Mouse (Mus musculus): Measurements from ENCODE around the gene Tulp4. TPM values are rescaled to one million over a fixed set of nuclear protein-coding genes. Genes with fewer than 3 reads are reported as not detected.
"Not testable (repeated sequence)": the region's sequence is repeated elsewhere in the genome, so short reads cannot be mapped to it uniquely, and the experiment has no call there.

Tulp4 gene
- polyA plus RNA-seq, 1 experiment, result 59.4 TPM

DNA sequence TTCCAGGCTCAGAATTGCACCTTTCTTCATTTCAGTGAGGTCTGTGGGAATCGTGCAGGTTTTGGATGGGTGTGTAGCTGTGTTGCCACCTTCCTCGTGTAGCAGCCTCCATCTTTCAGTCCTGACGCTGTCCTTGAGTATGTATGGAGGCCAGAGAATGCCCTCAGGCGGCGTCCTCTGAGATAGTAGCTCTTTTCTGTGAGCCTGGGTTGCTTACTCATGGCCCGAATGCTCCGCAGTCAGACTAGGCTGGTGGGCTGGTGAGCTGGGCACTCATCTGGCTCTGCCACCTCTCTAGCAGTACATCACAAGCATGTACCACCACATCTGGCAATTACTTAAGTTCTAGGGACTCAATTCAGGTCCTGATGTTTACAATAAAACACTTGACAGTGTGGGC, 96.9 kb downstream of the Tulp4 start:
- Histone ChIP-seq H3K9ac (ENCODE audit: low read depth, poor library complexity, severe bottlenecking) (no peak overlapping the region), H3K4me1 (ENCODE audit: control insufficient read depth, insufficient read depth, low read length) (no peaks in the 10 kb centered on the region), H3K4me3 (ENCODE audit: low read depth, low read length) (no peak overlapping the region), H3K27me3 (ENCODE audit: control insufficient read depth, insufficient read depth, low read length, poor library complexity, severe bottlenecking) (no peaks in the 10 kb centered on the region), H3K27ac (ENCODE audit: insufficient read depth, low read length) (no peak overlapping the region), H3K36me3 (ENCODE audit: control insufficient read depth, insufficient read depth, low read length, poor library complexity, severe bottlenecking) (no peaks in the 10 kb centered on the region), H3K9me3 (replicated peaks; ENCODE audit: control insufficient read depth, insufficient read depth, low read length, poor library complexity, severe bottlenecking) (no peaks in the 10 kb centered on the region)
- TF ChIP-seq EP300 (IDR thresholded peaks at IDR 0.05; ENCODE audit: insufficient read depth, low read depth, low read length), result no peak
- TF ChIP-seq POLR2A (IDR thresholded peaks at IDR 0.05; ENCODE audit: insufficient read depth, low read length), result no peak
- TF ChIP-seq CTCF (IDR thresholded peaks at IDR 0.05; ENCODE audit: low read depth, low read length), result no peak

DNA sequence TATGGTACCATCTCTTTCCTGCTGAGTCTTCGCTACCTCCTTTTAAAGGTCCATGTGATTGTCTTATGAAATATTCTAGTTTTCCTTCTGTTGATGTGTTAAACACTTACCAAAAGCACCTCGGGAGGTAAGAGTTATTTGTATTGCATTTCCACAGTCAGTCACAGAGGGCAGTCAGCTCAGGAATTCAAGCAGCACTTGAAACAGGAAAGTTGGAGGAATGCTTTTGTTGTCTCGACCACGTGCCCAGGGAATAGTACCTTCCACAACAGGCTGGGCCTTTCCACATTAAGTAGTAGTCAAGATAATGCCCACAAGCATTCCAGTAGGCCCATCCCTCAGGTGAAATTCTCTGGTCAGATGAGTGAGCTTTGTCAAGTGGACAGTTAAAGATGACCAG, 97.6 kb downstream of the Tulp4 start:
- H3K9ac ChIP-seq (ENCODE audit: low read depth, poor library complexity, severe bottlenecking), result no peak overlapping the region
- no peaks in the 10 kb centered on the region for H3K9me3 ChIP-seq (replicated peaks; ENCODE audit: control insufficient read depth, insufficient read depth, low read length, poor library complexity, severe bottlenecking)
- no peaks in the 10 kb centered on the region for H3K4me1 ChIP-seq (ENCODE audit: control insufficient read depth, insufficient read depth, low read length)
- H3K27ac ChIP-seq (ENCODE audit: insufficient read depth, low read length), result no peak overlapping the region
- no peaks in the 10 kb centered on the region for H3K27me3 ChIP-seq (ENCODE audit: control insufficient read depth, insufficient read depth, low read length, poor library complexity, severe bottlenecking)
- TF ChIP-seq POLR2A (IDR thresholded peaks at IDR 0.05; ENCODE audit: insufficient read depth, low read length) (no peak), CTCF (IDR thresholded peaks at IDR 0.05; ENCODE audit: low read depth, low read length) (no peak), EP300 (IDR thresholded peaks at IDR 0.05; ENCODE audit: insufficient read depth, low read depth, low read length) (no peak)
- no peak overlapping the region for H3K4me3 ChIP-seq (ENCODE audit: low read depth, low read length)
- H3K36me3 ChIP-seq (ENCODE audit: control insufficient read depth, insufficient read depth, low read length, poor library complexity, severe bottlenecking), result no peaks in the 10 kb centered on the region

DNA sequence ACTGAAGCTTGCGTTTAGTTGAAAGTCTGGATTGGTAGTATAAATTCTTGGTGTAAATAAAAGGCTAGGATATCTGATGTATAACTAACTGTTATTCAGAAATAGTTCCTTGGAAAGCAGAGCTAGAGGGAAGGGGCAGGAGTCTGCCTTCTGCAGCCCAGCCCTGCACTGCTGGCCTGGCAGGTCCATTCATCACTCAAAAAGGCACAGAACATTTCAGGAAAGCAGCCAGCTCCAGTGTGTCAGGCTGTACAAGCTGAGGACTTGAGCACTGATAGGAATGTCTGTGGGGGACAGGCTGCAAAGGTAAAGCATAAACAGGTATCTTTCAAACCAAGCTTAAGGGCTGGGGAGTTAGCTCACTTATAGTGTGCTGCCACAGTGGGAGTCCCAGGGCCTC, 105.5 kb downstream of the Tulp4 start:
- H3K27me3 ChIP-seq (ENCODE audit: control insufficient read depth, insufficient read depth, low read length, poor library complexity, severe bottlenecking), result no peaks in the 10 kb centered on the region
- no peak overlapping the region for H3K9ac ChIP-seq (ENCODE audit: low read depth, poor library complexity, severe bottlenecking)
- H3K4me3 ChIP-seq (ENCODE audit: low read depth, low read length), result no peak overlapping the region
- no peaks in the 10 kb centered on the region for H3K36me3 ChIP-seq (ENCODE audit: control insufficient read depth, insufficient read depth, low read length, poor library complexity, severe bottlenecking)
- H3K4me1 ChIP-seq (ENCODE audit: control insufficient read depth, insufficient read depth, low read length), result no peaks in the 10 kb centered on the region
- no peaks in the 10 kb centered on the region for H3K9me3 ChIP-seq (replicated peaks; ENCODE audit: control insufficient read depth, insufficient read depth, low read length, poor library complexity, severe bottlenecking)
- TF ChIP-seq POLR2A (IDR thresholded peaks at IDR 0.05; ENCODE audit: insufficient read depth, low read length), result no peak
- TF ChIP-seq CTCF (IDR thresholded peaks at IDR 0.05; ENCODE audit: low read depth, low read length), result no peak
- no peak for TF ChIP-seq EP300 (IDR thresholded peaks at IDR 0.05; ENCODE audit: insufficient read depth, low read depth, low read length)
- H3K27ac ChIP-seq (ENCODE audit: insufficient read depth, low read length), result no peak overlapping the region

- Histone ChIP-seq H3K9me3 (replicated peaks; ENCODE audit: control insufficient read depth, insufficient read depth, low read length, poor library complexity, severe bottlenecking) (no peaks in the 10 kb centered on the region), H3K4me1 (ENCODE audit: control insufficient read depth, insufficient read depth, low read length) (no peaks in the 10 kb centered on the region), H3K27me3 (ENCODE audit: control insufficient read depth, insufficient read depth, low read length, poor library complexity, severe bottlenecking) (no peaks in the 10 kb centered on the region), H3K36me3 (ENCODE audit: control insufficient read depth, insufficient read depth, low read length, poor library complexity, severe bottlenecking) (no peaks in the 10 kb centered on the region), H3K27ac (ENCODE audit: insufficient read depth, low read length) (no peak overlapping the region), H3K9ac (ENCODE audit: low read depth, poor library complexity, severe bottlenecking) (no peak overlapping the region), H3K4me3 (ENCODE audit: low read depth, low read length) (no peak overlapping the region)
- TF ChIP-seq EP300 (IDR thresholded peaks at IDR 0.05; ENCODE audit: insufficient read depth, low read depth, low read length), result no peak
- no peak for TF ChIP-seq CTCF (IDR thresholded peaks at IDR 0.05; ENCODE audit: low read depth, low read length)
- no peak for TF ChIP-seq POLR2A (IDR thresholded peaks at IDR 0.05; ENCODE audit: insufficient read depth, low read length)
Measured at GRCm38 (mm10) chr17:6215640-6216039, 109.4 kb downstream of the Tulp4 start.

DNA sequence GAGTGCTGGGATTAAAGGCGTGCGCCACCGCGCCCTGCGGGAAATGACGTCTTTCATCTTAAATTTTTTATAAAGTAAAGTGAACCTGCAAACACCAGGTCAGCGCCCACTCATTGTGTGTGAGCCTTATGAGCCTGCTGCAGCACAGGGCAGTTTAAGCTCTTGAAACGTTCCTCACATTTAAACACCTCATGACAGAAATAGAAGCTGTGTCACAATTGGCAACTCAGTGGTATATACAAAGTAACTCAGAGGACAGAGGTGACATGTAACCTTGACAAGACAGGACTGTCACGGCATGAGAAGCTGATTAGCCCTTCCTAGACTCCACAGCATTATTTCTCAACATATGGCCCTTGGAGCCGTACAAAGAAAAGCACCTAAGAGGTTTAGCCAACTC, 110.3 kb downstream of the Tulp4 start:
- no peaks in the 10 kb centered on the region for H3K36me3 ChIP-seq (ENCODE audit: control insufficient read depth, insufficient read depth, low read length, poor library complexity, severe bottlenecking)
- H3K27ac ChIP-seq (ENCODE audit: insufficient read depth, low read length), result no peak overlapping the region
- H3K9me3 ChIP-seq (replicated peaks; ENCODE audit: control insufficient read depth, insufficient read depth, low read length, poor library complexity, severe bottlenecking), result no peaks in the 10 kb centered on the region
- no peaks in the 10 kb centered on the region for H3K4me1 ChIP-seq (ENCODE audit: control insufficient read depth, insufficient read depth, low read length)
- TF ChIP-seq EP300 (IDR thresholded peaks at IDR 0.05; ENCODE audit: insufficient read depth, low read depth, low read length) (no peak), POLR2A (IDR thresholded peaks at IDR 0.05; ENCODE audit: insufficient read depth, low read length) (no peak), CTCF (IDR thresholded peaks at IDR 0.05; ENCODE audit: low read depth, low read length) (no peak)
- no peaks in the 10 kb centered on the region for H3K27me3 ChIP-seq (ENCODE audit: control insufficient read depth, insufficient read depth, low read length, poor library complexity, severe bottlenecking)
- no peak overlapping the region for H3K9ac ChIP-seq (ENCODE audit: low read depth, poor library complexity, severe bottlenecking)
- H3K4me3 ChIP-seq (ENCODE audit: low read depth, low read length), result no peak overlapping the region

DNA sequence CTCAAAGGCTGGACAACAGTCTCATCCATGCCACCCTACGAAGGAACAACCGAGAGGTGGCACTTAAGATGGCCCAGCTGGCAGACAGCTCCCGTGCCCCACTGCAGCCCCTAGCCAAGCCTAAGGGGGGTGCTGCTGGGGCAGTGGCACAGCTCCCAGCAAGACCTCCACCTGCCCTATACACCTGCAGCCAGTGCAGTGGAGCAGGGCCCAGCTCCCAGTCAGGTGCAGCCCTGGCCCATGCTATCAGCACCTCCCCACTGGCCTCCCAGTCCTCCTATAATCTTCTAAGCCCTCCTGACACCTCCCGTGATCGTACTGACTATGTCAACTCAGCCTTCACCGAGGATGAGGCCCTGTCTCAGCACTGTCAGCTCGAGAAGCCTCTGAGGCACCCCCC, 126.4 kb downstream of the Tulp4 start:
- H3K4me3 ChIP-seq (ENCODE audit: low read depth, low read length); H3K4me1 ChIP-seq (ENCODE audit: control insufficient read depth, insufficient read depth, low read length); H3K9me3 ChIP-seq (replicated peaks; ENCODE audit: control insufficient read depth, insufficient read depth, low read length, poor library complexity, severe bottlenecking); H3K27ac ChIP-seq (ENCODE audit: insufficient read depth, low read length); H3K9ac ChIP-seq (ENCODE audit: low read depth, poor library complexity, severe bottlenecking); H3K27me3 ChIP-seq (ENCODE audit: control insufficient read depth, insufficient read depth, low read length, poor library complexity, severe bottlenecking); H3K36me3 ChIP-seq (ENCODE audit: control insufficient read depth, insufficient read depth, low read length, poor library complexity, severe bottlenecking): not testable (repeated sequence)

DNA sequence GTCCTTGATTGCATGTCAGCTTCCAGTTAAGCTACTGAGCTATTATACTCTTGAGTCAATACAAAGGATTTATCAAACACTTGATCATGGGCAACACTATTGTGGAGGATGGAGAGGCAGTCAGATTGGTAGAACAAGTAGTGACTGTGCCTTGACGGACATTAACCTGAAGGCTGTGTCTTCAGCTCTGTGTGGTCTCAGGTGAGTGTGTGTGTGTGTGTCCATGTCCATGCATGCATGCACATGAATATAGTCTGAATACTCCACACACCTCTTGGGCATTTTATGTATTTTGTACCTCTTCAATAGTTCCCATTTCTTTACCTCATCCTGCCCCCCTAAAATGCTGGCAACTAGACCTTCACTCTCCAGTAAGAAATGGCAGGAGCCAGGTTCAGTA, 145.1 kb downstream of the Tulp4 start:
- not testable (repeated sequence) for H3K27me3 ChIP-seq (ENCODE audit: control insufficient read depth, insufficient read depth, low read length, poor library complexity, severe bottlenecking); H3K4me3 ChIP-seq (ENCODE audit: low read depth, low read length); H3K4me1 ChIP-seq (ENCODE audit: control insufficient read depth, insufficient read depth, low read length); H3K9ac ChIP-seq (ENCODE audit: low read depth, poor library complexity, severe bottlenecking); H3K36me3 ChIP-seq (ENCODE audit: control insufficient read depth, insufficient read depth, low read length, poor library complexity, severe bottlenecking); H3K9me3 ChIP-seq (replicated peaks; ENCODE audit: control insufficient read depth, insufficient read depth, low read length, poor library complexity, severe bottlenecking); H3K27ac ChIP-seq (ENCODE audit: insufficient read depth, low read length)

DNA sequence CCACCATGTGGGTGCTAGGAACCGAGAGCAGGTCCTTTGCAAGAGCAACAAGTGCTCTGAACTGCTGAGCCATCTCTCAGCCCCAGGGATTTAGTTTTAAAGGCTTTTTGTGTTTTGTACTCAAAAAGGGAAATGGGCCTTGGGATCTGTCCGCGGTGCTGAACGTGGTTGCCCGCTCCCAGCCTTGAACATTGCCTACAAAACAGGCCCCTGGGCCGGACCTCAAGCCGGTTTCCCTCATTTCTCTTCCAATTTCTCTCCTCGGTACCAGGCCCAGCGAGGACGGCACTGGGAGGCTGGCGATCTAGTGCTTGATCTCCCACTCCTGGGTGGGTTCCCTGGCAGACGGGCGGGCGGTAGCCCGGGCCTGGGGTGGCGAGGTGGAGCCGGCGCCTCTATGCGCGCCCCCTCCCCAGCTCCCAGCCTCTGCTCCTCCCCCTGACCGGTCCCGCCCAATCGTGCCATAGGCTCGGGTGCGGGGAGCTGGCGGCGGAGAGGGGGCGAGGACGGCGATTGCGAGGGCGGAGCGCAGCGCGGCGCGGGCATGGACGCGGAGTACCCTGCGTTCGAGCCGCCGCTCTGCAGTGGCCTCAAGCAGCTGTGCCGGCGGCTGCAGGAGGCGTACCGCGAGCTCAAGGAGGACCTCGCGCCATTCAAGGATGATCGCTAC, 150.3 kb downstream of the Tulp4 start, which contains the start of gene Tmem181a:
Gene Tmem181a (plus strand): TSS at position 461 of the 670 bp plus-strand sequence.
- H3K36me3 ChIP-seq (ENCODE audit: control insufficient read depth, insufficient read depth, low read length, poor library complexity, severe bottlenecking); H3K27ac ChIP-seq (ENCODE audit: insufficient read depth, low read length); H3K9ac ChIP-seq (ENCODE audit: low read depth, poor library complexity, severe bottlenecking); H3K9me3 ChIP-seq (replicated peaks; ENCODE audit: control insufficient read depth, insufficient read depth, low read length, poor library complexity, severe bottlenecking); H3K27me3 ChIP-seq (ENCODE audit: control insufficient read depth, insufficient read depth, low read length, poor library complexity, severe bottlenecking); H3K4me1 ChIP-seq (ENCODE audit: control insufficient read depth, insufficient read depth, low read length): not testable (repeated sequence)
- peak within 1 kb of the TSS; percentile 42 for H3K4me3 ChIP-seq (ENCODE audit: low read depth, low read length)

- H3K4me3 ChIP-seq (ENCODE audit: low read depth, low read length), result peak overlapping the region; percentile 42
- H3K9me3 ChIP-seq (replicated peaks; ENCODE audit: control insufficient read depth, insufficient read depth, low read length, poor library complexity, severe bottlenecking); H3K4me1 ChIP-seq (ENCODE audit: control insufficient read depth, insufficient read depth, low read length); H3K9ac ChIP-seq (ENCODE audit: low read depth, poor library complexity, severe bottlenecking); H3K36me3 ChIP-seq (ENCODE audit: control insufficient read depth, insufficient read depth, low read length, poor library complexity, severe bottlenecking); H3K27ac ChIP-seq (ENCODE audit: insufficient read depth, low read length); H3K27me3 ChIP-seq (ENCODE audit: control insufficient read depth, insufficient read depth, low read length, poor library complexity, severe bottlenecking): not testable (repeated sequence)
Measured at GRCm38 (mm10) chr17:6257070-6257456, 150.8 kb downstream of the Tulp4 start.
